Mouse (Mus musculus) intestine, postnatal 0 days (tissue): ENCODE measurements around the gene Frmd4a. TPM values are rescaled to one million over a fixed set of nuclear protein-coding genes. Genes with fewer than 3 reads are reported as not detected.

Source experiments
- ATAC-seq: fragments of 200-750 bp; cut with Nextera tagmentation; 2 replicates; pipeline ENCODE4 v1.8.0; 2017; ENCODE audit warnings: mild to moderate bottlenecking, moderate TSS enrichment, moderate library complexity
- H3K27ac ChIP-seq: fragments of 300-500 bp; sonication (generic); 2 replicates; pipeline ENCODE4 v1.5.1; 2014; ENCODE audit warnings: mild to moderate bottlenecking, low read depth, low read length, moderate library complexity
- H3K27me3 ChIP-seq: fragments of 300-500 bp; sonication (generic); replicated peaks from 2 replicates; pipeline ENCODE4 v1.6.1; 2014; ENCODE audit warnings: low read length, mixed read lengths; ENCODE audit not compliant: control insufficient read depth, insufficient read depth
- H3K36me3 ChIP-seq: fragments of 300-500 bp; sonication (generic); 2 replicates; pipeline ENCODE4 v1.6.1; 2014; ENCODE audit warnings: mild to moderate bottlenecking, moderate library complexity; ENCODE audit not compliant: control insufficient read depth, insufficient read depth
- H3K4me1 ChIP-seq: fragments of 300-500 bp; sonication (generic); replicated peaks from 2 replicates; pipeline ENCODE4 v1.6.1; 2014; ENCODE audit warnings: antibody characterized with exemption, low read length, mixed read lengths; ENCODE audit not compliant: control insufficient read depth, insufficient read depth
- H3K4me2 ChIP-seq: fragments of 300-500 bp; sonication (generic); replicated peaks from 2 replicates; pipeline ENCODE4 v1.6.1; 2014; ENCODE audit warnings: low read depth, mild to moderate bottlenecking, moderate library complexity
- H3K4me3 ChIP-seq: fragments of 300-500 bp; sonication (generic); 2 replicates; pipeline ENCODE4 v1.5.1; 2014; ENCODE audit warnings: low read depth, low read length
- H3K9ac ChIP-seq: fragments of 300-500 bp; sonication (generic); 2 replicates; pipeline ENCODE4 v1.6.1; 2014; ENCODE audit warnings: mild to moderate bottlenecking, low read depth, low read length
- H3K9me3 ChIP-seq: fragments of 300-500 bp; sonication (generic); 2 replicates; pipeline ENCODE4 v1.6.1; 2016; ENCODE audit warnings: mixed run types; ENCODE audit not compliant: control insufficient read depth
- CTCF ChIP-seq: sonication (generic); IDR thresholded peaks from 2 replicates; pipeline ENCODE4 v1.5.1; 2016; ENCODE audit warnings: low read depth, mild to moderate bottlenecking, control low read depth, antibody characterized with exemption, moderate library complexity
- WGBS: fragments of 180-500 bp; shearing (Covaris S2); extraction: QIAGEN DNeasy Blood & Tissue Kit; methylation state at CpG from one replicate; pipeline ENCODE4 v1.1.7; 2014; 5-methylcytosine and 5-hydroxymethylcytosine counted together
- polyA plus RNA-seq: library from polyadenylated mRNA; unstranded; fragments of >200 nt; fragmentation: Nextera tagmentation; extraction: Ambion mirVana; gene quantifications from 2 replicates; pipeline ENCODE4 v1.2.1, GENCODE M21; 2015

Frmd4a gene
- polyA plus RNA-seq, 1 experiment from 2014 or later = 4.5 TPM

- no peak for TF ChIP-seq CTCF
- peak; percentile 33; the same call in 1 of the 2 replicates for ATAC-seq
- Histone ChIP-seq H3K9ac (no peak overlapping the region), H3K4me3 (0 out of 2 replicates have a peak overlapping the region, but pooled peaks have one; percentile 3), H3K9me3 (no peaks in the 10 kb centered on the region), H3K27me3 (no peaks in the 10 kb centered on the region), H3K4me2 (peak overlapping the region; percentile 51), H3K36me3 (no peaks in the 10 kb centered on the region), H3K27ac (peak overlapping the region; percentile 37), H3K4me1 (0 out of 2 replicates have a peak, but pooled peaks cover 5% of the 10 kb centered on the region)
- WGBS = 28% methylated on average over 5 of the region's 5 CpGs
Measured at GRCm38 (mm10) chr2:4509739-4510138, 492.2 kb downstream of the Frmd4a start.

- ATAC-seq = peak; percentile 66
- Histone ChIP-seq H3K4me3 (0 out of 2 replicates have a peak overlapping the region, but pooled peaks have one; percentile 3), H3K27me3 (no peaks in the 10 kb centered on the region), H3K4me2 (peak overlapping the region; percentile 51), H3K9me3 (no peaks in the 10 kb centered on the region), H3K9ac (no peak overlapping the region), H3K36me3 (no peaks in the 10 kb centered on the region), H3K4me1 (0 out of 2 replicates have a peak, but pooled peaks cover 5% of the 10 kb centered on the region), H3K27ac (peak overlapping the region; percentile 37)
- peak; percentile 42 for TF ChIP-seq CTCF
- 35% methylated on average over 11 of the region's 11 CpGs for WGBS
Measured at GRCm38 (mm10) chr2:4510208-4511079, 492.9 kb downstream of the Frmd4a start.

DNA sequence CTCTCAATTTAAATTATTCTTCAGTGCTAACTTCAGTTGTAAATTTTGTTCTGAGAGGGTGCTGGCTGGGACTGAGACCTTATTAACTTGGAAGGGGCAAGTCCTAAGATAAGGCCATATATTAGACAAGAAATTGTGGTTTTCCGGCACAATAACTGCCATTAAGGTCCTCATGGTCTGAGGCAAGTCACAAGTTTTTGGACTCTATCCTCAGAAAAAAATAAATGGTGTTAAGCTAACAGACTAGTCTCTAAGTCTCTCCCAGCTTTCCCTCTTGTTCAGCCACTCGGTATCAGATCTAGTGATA lies 493.5 kb downstream of the Frmd4a start:
- Histone ChIP-seq H3K4me2 (no peak overlapping the region), H3K4me1 (0 out of 2 replicates have a peak, but pooled peaks cover 5% of the 10 kb centered on the region), H3K36me3 (no peaks in the 10 kb centered on the region), H3K9ac (no peak overlapping the region), H3K27me3 (no peaks in the 10 kb centered on the region), H3K4me3 (no peak overlapping the region), H3K27ac (no peak overlapping the region), H3K9me3 (no peaks in the 10 kb centered on the region)
- no peak for ATAC-seq
- no peak for TF ChIP-seq CTCF
- WGBS = 78% methylated on average over 2 of the region's 2 CpGs

GRCm38 (mm10) chr2:4512607-4513006 lies 495.1 kb downstream of the Frmd4a start:
- Histone ChIP-seq H3K36me3 (no peaks in the 10 kb centered on the region), H3K27me3 (no peaks in the 10 kb centered on the region), H3K9ac (no peak overlapping the region), H3K9me3 (no peaks in the 10 kb centered on the region), H3K4me2 (peak overlapping the region; percentile 24), H3K4me1 (0 out of 2 replicates have a peak, but pooled peaks cover 5% of the 10 kb centered on the region), H3K27ac (no peak overlapping the region), H3K4me3 (no peak overlapping the region)
- ATAC-seq = no peak
- WGBS = 38% methylated on average over 14 of the region's 14 CpGs
- TF ChIP-seq CTCF = no peak

DNA sequence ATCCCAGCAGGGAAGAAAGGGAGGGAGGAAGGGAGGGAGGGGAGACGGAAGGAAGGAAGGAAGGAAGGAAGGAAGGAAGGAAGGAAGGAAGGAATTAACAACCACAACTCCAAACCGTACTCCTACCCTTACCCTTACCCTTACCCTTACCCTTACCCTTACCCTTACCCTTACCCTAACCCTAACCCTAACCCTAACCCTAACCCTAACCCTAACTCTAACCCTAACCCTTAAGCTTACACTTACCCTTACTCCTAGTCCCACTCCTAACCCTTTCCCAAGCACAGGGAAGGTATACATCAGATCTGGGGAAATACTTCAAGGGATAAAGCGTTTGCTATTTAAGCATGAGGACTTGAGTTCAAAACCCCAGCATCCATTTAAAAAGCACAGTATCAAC lies 498.4 kb downstream of the Frmd4a start:
- Histone ChIP-seq H3K27ac (no peak overlapping the region), H3K9ac (no peak overlapping the region), H3K36me3 (no peaks in the 10 kb centered on the region), H3K4me2 (no peak overlapping the region), H3K4me3 (no peak overlapping the region), H3K27me3 (no peaks in the 10 kb centered on the region), H3K9me3 (no peaks in the 10 kb centered on the region), H3K4me1 (no peaks in the 10 kb centered on the region)
- no peak for ATAC-seq
- TF ChIP-seq CTCF = no peak
- WGBS = 89% methylated on average over 3 of the region's 3 CpGs

DNA sequence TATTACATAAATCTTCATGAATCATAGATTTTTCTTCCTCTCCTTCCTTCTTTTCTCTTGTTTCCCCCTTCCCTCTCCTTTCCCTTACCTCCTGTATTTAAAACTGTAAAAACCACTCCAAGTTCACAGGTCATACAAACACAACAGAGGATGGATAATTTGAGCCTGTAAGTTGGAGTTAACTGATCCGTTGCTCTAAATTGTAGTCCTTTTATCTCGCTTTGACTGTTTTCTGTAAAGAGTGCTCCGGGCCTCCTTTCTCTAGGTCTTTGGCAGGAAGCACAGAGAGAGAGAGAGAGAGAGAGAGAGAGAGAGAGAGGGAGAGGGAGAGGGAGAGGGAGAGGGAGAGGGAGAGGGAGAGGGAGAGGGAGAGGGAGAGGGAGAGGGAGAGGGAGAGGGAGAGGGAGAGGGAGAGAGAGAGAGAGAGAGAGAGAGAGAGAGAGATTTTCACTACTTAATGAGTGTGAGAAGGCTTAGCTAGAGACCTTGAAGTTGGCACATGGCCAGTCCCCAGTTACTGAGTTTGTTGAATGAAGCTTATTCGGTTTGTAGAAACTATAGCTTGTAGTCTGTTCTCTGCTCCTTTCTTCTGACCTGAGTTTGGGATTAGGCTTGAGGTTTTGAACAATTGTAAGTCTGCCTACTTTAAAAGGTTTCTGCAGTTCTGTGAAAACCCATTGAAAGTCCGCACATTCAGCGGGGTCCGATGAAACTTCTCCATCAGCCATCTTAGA lies 499.5 kb downstream of the Frmd4a start:
- no peak for TF ChIP-seq CTCF
- Histone ChIP-seq H3K9me3 (no peaks in the 10 kb centered on the region), H3K4me3 (no peak overlapping the region), H3K27me3 (no peaks in the 10 kb centered on the region), H3K4me1 (no peaks in the 10 kb centered on the region), H3K9ac (no peak overlapping the region), H3K27ac (peak overlapping the region; percentile 24; the same call in 1 of the 2 replicates), H3K4me2 (peak overlapping the region; percentile 18; the same call in 1 of the 2 replicates), H3K36me3 (no peaks in the 10 kb centered on the region)
- WGBS = 38% methylated on average over 7 of the region's 7 CpGs
- ATAC-seq = no peak
